Mouse (Mus musculus) brain, embryonic 14.5 days (tissue): Measurements from ENCODE around the gene Ipcef1. TPM values are rescaled to one million over a fixed set of nuclear protein-coding genes. Genes with fewer than 3 reads are reported as not detected.
A peak's percentile ranks its signal among the peaks of the same experiment; 100 is the strongest.

Experiments
- DNase-seq: peaks from one replicate; pipeline ENCODE4 v3.0.0-alpha.2; 2011; ENCODE audit warnings: low read depth
- CTCF ChIP-seq: fragments of 200-500 bp; IDR thresholded peaks from 2 replicates; pipeline ENCODE4 v1.5.1; 2012; ENCODE audit warnings: inconsistent platforms, mild to moderate bottlenecking, moderate library complexity, borderline replicate concordance; ENCODE audit not compliant: insufficient read depth, insufficient read length; ENCODE audit errors: extremely low read depth
- POLR2A ChIP-seq: fragments of 200-500 bp; IDR thresholded peaks from 2 replicates; pipeline ENCODE4 v1.6.1; 2012; ENCODE audit warnings: mild to moderate bottlenecking, inconsistent platforms, borderline replicate concordance; ENCODE audit not compliant: poor library complexity, insufficient read depth, insufficient read length, severe bottlenecking; ENCODE audit errors: extremely low read depth
- polyA plus RNA-seq: library from polyadenylated mRNA; depleted of rRNA; stranded (reverse); fragments of >200 nt; gene quantifications from 2 replicates; pipeline ENCODE4 v1.2.3, GENCODE M21; 2012; rRNA removed

The Ipcef1 gene
- polyA plus RNA-seq, 1 experiment, result 1.6 TPM

GRCm38 (mm10) chr10:6848162-6848754, 204.0 kb downstream of the Ipcef1 start:
- peak; percentile 6 for DNase-seq
- no peak for TF ChIP-seq POLR2A
- TF ChIP-seq CTCF, result no peak

GRCm38 (mm10) chr10:6846283-6846682, 206.0 kb downstream of the Ipcef1 start:
- TF ChIP-seq POLR2A, result no peak
- DNase-seq, result peak; percentile 41

DNA sequence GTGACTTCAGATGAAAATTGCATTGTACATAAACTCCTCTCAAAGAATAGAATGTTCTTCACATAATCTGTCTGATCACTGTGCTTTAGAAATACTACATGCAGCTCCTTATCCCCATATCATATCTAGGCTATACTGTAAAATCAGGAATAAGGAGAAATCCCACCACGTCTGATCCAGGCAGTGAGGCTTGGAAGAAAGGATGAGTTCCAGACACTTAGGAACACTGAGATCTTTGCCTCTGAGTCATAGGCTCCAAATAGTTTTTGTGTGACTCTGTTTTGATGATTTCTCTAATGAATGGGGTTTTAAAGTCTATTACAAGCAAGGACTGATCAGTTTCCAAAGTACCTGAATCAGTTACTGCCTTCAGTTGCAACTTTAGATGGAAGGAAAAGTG, 210.1 kb downstream of the Ipcef1 start:
- DNase-seq, result no peak

More for the DNA sequence above, 210.1 kb downstream of the Ipcef1 start:
- TF ChIP-seq POLR2A (no peak), CTCF (no peak)

Other genes starting within 250 kb of the Ipcef1 start
- gene Cnksr3, start 159.8 kb upstream of the Ipcef1 start, polyA plus RNA-seq, result 3.8 and 3.9 TPM in 2 replicates